Mouse (Mus musculus) MEL (cell line): ENCODE data around the gene Tle3.

Source experiments
- CTCF ChIP-seq, 3 experiments: IDR thresholded peaks in 2 of 3; conservative IDR thresholded peaks in 1 of 3; 2 replicates each; pipeline ENCODE4 v1.5.1; 2011 to 2012; ENCODE audit warnings: low read length in 3 of 3, low read depth in 2 of 3, mild to moderate bottlenecking in 2 of 3, improper control_type of control experiment in 1 of 3, inconsistent platforms in 1 of 3, mixed read lengths in 1 of 3, moderate library complexity in 1 of 3; ENCODE audit not compliant: control insufficient read depth in 1 of 3, insufficient read depth in 1 of 3, poor library complexity in 1 of 3, severe bottlenecking in 1 of 3
- EP300 ChIP-seq, 2 experiments: IDR thresholded peaks; 2 replicates each; pipeline ENCODE4 v1.6.1; 2011; ENCODE audit warnings: improper control_type of control experiment in 2 of 2, low read length in 2 of 2, low read depth in 1 of 2, mild to moderate bottlenecking in 1 of 2
- GABPA ChIP-seq: IDR thresholded peaks from 2 replicates; pipeline ENCODE4 v1.6.1; 2012; ENCODE audit warnings: low read depth, mild to moderate bottlenecking, inconsistent platforms, low read length, improper control_type of control experiment, moderate library complexity
- GATA1 ChIP-seq: IDR thresholded peaks from 2 replicates; pipeline ENCODE4 v1.6.1; 2011; ENCODE audit warnings: low read depth, low read length, improper control_type of control experiment
- MAZ ChIP-seq: IDR thresholded peaks from 2 replicates; pipeline ENCODE4 v1.6.1; 2012; ENCODE audit warnings: low read depth, mild to moderate bottlenecking, inconsistent platforms, low read length, improper control_type of control experiment
- MEF2A ChIP-seq: IDR thresholded peaks from 2 replicates; pipeline ENCODE4 v1.6.1; 2014; ENCODE audit warnings: low read depth, mild to moderate bottlenecking, inconsistent platforms, low read length, improper control_type of control experiment; ENCODE audit not compliant: poor library complexity, insufficient replicate concordance, severe bottlenecking; ENCODE audit errors: extremely low read depth
- MXI1 ChIP-seq: IDR thresholded peaks from 2 replicates; pipeline ENCODE4 v1.6.1; 2011; ENCODE audit warnings: mild to moderate bottlenecking, low read depth, low read length, improper control_type of control experiment
- POLR2A ChIP-seq, 2 experiments: IDR thresholded peaks; 2 replicates each; pipeline ENCODE4 v1.6.1; 2011 to 2012; ENCODE audit warnings: low read length in 2 of 2, mild to moderate bottlenecking in 2 of 2, control low read depth in 1 of 2, improper control_type of control experiment in 1 of 2, low read depth in 1 of 2, moderate library complexity in 1 of 2; ENCODE audit not compliant: control insufficient read depth in 1 of 2, insufficient read depth in 1 of 2, poor library complexity in 1 of 2
- POLR2AphosphoS2 ChIP-seq: IDR thresholded peaks from 2 replicates; pipeline ENCODE4 v1.6.1; 2011; ENCODE audit warnings: low read length, improper control_type of control experiment
- RAD21 ChIP-seq: IDR thresholded peaks from 2 replicates; pipeline ENCODE4 v1.6.1; 2011; ENCODE audit warnings: mild to moderate bottlenecking, low read depth, low read length, improper control_type of control experiment
- TCF12 ChIP-seq: IDR thresholded peaks from 2 replicates; pipeline ENCODE4 v1.6.1; 2014; ENCODE audit warnings: low read depth, mild to moderate bottlenecking, inconsistent platforms, low read length, improper control_type of control experiment, moderate library complexity
- ZKSCAN1 ChIP-seq: IDR thresholded peaks from 2 replicates; pipeline ENCODE4 v1.6.1; 2012; ENCODE audit warnings: low read depth, mild to moderate bottlenecking, inconsistent platforms, low read length, improper control_type of control experiment, moderate library complexity
- ZNF384 ChIP-seq: IDR thresholded peaks from 2 replicates; pipeline ENCODE4 v1.6.1; 2012; ENCODE audit warnings: low read depth, mild to moderate bottlenecking, inconsistent platforms, low read length, improper control_type of control experiment

- TF ChIP-seq ZNF384 (no peak), TCF12 (no peak), POLR2A (IDR thresholded peaks at IDR 0.05; ENCODE audit: control insufficient read depth in 1 of 2, insufficient read depth in 1 of 2, low read depth in 1 of 2, low read length in 2 of 2, poor library complexity in 1 of 2) (no peak), MAZ (no peak), CTCF (IDR thresholded peaks at IDR 0.05 in 2 of 3, conservative IDR thresholded peaks at IDR 0.05 in 1 of 3; ENCODE audit: control insufficient read depth in 1 of 3, insufficient read depth in 1 of 3, low read depth in 2 of 3, low read length in 3 of 3, poor library complexity in 1 of 3, severe bottlenecking in 1 of 3) (no peak), MXI1 (no peak), POLR2AphosphoS2 (no peak), GATA1 (no peak), GABPA (no peak), ZKSCAN1 (no peak), RAD21 (no peak), MEF2A (no peak), EP300 (IDR thresholded peaks at IDR 0.05; ENCODE audit: low read depth in 1 of 2, low read length in 2 of 2) (no peak)
Observed at GRCm38 (mm10) chr9:61426493-61426892, 54.3 kb downstream of the Tle3 start.
